Mouse (Mus musculus): Measurements from ENCODE around the gene Zfp704.

Gene Zfp704

DNA sequence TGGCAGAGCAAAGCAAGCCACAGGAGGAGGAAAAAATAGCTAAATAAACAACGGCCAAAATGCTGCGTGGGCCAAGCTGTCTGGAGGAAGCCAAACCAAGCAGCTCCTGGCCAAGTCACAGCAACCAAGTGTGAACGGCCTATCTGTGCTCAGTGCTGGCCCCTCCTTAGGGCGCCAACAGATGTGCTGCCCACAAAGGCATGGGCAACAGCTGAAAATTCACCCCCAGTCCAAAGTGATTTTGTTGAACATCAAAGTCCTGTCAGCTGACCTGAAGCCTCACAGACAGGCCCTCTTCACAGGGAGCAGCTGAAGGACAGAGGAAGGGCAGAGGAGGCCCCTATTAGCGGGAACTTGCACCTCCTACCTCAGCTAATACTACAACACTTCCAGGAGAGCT lies 148.2 kb downstream of the Zfp704 start:
- no peak for DNase-seq (ENCODE audit: low read depth, low spot score)

DNA sequence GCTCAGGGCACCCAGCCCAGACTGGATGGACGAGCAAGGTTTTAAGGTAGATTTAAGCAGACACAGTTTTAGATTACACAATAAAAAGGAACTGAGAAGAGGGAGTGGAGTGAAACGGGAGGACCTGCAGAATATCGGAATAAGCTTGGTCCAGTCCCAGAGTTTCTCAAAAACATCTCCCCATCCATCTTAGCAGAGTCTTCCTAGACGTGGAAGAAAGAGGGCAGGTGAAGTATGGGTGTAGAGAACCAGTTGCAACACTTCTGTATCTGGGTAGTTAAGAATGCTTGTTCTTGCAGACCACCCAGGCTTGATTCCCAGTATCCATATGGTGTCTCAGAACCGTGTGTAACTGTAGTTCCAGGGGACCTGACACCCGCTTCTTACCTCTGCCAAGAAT lies 149.6 kb downstream of the Zfp704 start:
- DNase-seq (ENCODE audit: low read depth, low spot score) = no peak

DNA sequence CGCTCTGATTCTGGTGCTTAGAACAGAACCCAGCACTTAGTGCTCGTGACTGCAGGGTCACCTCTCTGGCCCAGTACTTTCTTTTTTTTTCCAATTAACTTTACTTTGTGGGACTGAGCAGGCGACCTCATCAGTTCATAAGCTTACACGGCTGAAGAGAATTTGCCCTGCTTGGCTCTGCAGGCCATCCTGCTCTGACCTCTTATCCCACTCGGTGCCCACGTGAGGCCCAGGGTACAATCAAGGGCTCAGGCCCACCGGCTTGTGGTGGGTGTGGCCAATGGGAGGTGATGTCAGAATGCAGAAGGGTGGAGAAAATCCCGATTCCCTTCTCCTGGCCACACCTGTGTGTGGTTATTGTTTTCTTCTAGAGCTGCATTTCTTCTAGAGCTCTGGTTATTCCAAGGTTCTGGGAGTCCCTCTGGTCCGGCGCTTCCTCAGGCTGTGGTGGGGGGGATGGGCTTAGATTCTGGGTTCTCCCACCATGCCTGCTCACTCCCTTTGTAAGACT lies 153.4 kb downstream of the Zfp704 start:
- peak; percentile 53 for DNase-seq (ENCODE audit: low read depth, low spot score)

DNA sequence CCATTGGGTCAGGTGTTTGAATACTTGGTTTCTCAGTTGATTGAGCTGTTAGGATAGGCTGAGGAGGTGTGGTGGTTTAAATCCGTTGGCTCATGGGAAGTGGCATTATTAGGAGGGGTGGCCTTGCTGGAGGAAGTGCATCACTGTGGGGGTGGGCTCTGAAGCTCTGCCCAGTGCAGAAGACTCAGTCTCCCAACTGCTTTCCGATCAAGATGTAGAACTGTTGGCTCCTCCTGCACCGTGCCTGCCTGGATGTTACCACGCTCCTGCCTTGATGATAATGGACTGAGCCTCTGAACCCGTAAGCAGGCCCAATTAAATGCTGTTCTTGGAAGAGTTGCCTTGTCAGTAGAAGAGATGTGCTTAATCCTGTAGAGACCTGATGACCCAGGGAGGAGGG lies 154.5 kb downstream of the Zfp704 start:
- DNase-seq (ENCODE audit: low read depth, low spot score) = no peak

DNA sequence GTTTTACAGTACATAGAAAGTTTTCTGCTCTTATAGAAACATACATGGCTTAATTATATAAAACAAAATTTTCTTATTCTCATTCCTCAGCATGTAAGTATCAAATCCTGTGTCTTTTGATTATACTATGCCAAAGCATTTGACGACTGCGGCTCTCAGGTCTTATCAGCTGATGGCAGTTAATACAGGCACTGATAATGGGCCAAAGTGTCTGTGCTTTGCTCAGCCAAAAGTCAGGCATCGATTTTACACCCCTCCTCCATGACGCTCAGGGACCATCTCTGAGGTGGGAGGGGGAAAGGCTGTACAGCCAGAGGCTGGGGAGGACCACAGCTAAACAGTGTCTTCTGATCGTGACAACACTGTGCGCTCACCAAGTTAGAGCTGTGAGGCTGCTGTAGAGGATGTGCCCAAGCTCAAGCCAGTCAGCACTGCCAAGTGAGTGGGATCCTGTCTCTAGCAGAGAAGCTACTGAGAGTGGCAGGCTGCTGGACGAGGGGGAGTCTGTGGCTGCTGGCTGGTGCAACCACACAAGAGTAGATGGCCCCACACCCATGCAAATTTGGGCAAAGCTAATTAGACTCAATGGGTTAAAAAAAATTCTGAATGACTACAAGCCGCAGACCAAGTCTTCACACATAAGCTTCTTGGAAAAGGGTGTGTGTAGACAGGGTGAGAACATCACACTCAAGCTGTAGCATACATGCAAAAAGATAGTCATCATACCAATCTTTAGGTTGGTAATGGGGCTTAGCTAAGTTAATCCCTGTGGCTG lies 155.1 kb downstream of the Zfp704 start:
- no peak for DNase-seq (ENCODE audit: low read depth, low spot score)

DNA sequence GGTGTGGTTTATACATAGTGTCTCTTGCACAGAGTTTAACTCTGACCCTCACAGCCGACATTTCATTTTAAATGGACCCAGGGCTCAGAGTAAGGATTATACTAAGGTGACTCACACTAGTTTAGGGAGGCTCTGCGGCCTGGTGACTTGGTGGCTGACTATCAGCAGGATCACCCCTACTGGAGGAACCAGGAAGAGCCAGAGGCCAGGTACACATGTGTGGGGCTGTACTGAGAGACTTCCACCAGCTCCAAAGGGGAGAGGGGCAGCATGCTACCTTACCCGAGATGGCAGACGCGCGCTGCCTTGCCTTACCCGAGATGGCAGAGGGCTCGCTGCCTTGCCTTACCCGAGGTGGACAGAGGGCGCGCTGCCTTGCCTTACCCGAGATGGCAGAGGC lies 159.4 kb downstream of the Zfp704 start:
- DNase-seq (ENCODE audit: low read depth, low spot score) = peak; percentile 67

DNA sequence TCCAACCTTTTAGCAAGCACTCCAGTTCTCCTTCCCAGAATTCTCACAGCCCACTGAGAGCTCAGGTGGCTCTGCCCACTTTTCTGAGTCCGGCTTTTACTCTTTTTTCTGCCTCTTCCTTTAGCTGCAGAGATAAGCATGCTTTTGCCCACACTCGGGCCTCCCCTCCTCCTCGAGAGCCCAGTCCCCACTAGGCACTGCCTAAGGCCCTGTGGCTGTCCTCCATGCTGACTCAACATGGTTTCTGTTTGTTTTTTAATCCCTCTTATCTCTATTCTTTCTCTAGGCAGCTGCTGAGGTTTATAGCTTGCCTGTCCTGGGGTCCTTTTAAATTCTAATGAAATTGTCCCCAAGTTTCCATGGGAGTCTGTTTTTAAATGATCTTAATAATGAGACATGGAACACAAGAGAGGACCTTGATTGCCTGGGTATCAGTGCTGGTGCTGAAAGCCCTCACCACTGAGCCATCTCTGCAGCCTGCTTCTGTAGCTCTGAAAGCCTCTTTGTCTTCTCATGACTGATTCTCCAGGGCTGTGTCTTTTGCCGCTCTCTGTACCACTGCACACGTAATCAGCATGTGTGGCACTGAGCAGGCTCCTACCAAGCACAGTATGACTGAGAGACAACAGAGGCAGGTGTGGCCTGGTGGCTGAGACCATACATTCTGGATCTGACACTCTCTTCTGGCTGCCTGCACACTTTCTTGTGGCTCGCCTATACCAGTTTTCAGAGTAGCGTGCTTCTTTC lies 160.5 kb downstream of the Zfp704 start:
- no peak for DNase-seq (ENCODE audit: low read depth, low spot score)

DNA sequence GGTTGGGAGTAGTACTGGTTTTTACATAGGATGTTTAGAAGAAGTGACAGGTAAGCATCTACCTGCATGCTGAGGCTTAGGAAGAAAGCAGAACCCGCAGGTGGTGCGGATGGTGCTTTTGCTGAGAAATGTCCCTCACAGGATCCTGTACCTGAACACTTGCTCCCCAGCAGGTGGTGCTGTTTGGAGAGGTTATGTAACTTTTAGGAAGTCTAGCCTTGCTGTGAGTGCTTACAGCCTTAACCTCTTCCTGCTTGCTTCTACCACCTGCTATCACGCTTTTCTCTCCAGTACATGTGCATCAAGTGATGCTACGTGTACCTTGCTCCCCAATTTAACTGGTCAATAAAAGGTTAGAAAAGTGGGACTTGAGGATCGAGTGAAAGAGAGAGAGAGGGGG lies 161.3 kb downstream of the Zfp704 start:
- peak; percentile 52 for DNase-seq (ENCODE audit: low read depth, low spot score)

DNA sequence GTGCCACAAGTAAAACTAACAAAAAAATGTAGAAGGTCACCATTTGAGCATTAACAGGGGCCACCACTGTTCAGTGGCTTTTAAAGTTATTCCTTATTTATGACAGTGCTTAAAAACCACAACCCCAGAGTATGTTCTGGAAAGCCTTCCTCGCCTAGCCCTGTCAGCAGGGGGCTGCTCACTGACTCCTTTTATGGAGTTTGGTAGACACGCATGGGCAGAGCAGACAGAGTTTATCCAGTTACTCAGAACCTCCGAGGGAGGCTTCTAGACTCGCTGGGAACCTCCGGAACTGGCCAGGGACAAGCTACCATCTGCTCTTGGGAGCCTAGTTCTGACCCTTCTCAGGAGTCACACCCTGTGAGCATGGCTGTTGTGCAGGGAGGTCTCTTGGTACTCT lies 165.3 kb downstream of the Zfp704 start:
- DNase-seq (ENCODE audit: low read depth, low spot score) = no peak

DNA sequence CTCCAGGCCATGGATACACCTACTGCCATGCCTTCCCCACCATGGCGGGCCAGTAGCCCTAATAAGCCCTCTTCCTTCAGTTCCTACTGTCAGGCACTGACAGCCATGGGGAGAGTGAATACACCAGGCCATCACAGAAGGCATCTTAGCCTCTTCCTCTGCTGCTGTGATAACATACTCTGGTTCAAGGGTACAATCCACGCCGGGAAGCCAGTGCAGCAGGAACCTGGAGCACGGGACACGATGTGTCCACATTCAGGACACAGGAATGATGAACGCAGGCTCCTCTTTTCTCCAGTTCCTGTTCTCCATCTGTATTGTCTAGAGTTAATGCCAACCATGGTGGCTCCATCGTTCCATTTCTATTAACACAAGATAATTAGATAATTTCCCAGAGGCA lies 165.9 kb downstream of the Zfp704 start:
- DNase-seq (ENCODE audit: low read depth, low spot score) = no peak

DNA sequence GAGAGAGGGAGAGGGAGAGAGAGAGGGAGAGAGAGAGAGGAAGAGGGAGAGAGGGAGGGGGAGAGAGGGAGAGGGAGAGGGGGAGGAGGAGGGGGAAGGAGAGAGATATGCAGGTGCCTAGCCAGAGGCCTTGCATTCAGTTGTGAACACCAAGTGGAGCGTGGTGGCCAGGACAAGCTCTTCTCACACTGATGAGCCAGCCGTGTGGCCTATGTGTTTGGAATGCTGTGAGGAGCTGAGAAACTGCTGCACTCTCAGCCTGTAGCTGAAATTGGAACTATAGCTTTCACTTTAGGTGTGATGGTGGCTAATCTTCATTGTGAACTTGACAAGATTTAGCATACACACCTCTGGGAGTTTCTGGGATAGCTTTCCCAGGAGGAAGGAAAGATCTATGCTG lies 166.4 kb downstream of the Zfp704 start:
- no peak for DNase-seq (ENCODE audit: low read depth, low spot score)

DNA sequence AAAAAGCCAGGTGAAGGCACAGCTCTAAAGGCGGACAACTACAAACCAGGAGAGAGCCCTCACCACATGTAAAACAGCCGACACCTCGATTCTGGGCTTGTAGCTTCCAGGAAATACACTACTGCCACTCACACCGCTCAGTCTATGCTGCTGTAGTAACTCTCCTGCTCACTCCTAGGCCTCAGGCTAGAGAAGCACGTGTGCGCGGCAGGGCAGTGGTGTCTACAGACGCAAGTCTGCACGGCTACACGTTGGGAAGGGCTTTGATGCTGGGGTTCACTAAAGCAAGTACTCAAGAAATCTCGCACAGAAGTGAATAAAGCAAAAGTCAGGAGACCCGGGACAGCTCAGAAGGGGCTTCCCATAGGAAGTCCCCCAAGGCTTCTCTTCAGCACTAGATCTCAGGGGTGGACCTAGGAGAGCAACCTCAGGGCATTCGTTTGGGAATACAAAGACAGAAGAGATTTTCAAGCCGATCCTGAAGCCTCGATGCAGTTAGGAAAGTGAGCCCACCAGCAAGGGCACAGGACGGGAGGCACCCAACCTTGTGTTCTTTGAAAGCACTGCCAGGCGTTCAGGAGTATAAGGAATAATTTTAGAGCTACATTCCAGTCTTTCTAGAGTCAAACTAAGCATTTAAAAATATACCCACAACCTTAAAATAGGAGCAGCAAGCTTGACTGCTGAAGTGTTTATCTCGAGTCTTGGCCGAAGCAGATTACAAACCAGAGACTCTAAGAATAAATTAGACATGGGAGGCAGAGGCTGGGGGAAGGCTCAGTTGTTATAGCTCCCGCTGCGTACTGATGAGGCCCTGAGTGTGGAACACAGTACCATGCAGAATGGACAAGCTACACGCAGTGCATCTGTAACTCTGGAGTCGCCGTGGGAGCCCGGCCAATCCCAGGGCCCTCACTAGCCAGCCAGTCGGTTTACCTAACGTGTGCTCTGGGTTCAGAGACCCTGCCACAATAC lies 168.0 kb downstream of the Zfp704 start:
- no peak for DNase-seq (ENCODE audit: low read depth, low spot score)

DNA sequence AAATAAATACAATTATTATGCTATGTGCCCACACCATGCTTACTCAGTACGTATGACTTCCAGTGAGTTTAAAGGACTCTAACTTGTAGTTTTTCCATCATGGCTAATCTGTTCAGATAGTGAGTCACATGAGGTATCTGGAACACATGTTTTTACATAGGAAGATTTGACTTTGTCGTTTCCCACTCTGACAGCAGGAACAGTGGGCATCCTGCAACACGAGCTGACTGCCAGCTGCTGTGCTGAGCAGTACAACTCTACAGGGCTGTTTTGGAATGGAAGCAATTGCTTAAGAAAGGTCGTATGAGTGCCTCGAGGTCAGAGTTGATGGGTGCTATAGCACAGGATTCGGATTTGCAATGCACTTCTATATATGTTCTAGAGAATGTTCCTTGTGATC lies 169.4 kb downstream of the Zfp704 start:
- no peak for DNase-seq (ENCODE audit: low read depth, low spot score)

DNA sequence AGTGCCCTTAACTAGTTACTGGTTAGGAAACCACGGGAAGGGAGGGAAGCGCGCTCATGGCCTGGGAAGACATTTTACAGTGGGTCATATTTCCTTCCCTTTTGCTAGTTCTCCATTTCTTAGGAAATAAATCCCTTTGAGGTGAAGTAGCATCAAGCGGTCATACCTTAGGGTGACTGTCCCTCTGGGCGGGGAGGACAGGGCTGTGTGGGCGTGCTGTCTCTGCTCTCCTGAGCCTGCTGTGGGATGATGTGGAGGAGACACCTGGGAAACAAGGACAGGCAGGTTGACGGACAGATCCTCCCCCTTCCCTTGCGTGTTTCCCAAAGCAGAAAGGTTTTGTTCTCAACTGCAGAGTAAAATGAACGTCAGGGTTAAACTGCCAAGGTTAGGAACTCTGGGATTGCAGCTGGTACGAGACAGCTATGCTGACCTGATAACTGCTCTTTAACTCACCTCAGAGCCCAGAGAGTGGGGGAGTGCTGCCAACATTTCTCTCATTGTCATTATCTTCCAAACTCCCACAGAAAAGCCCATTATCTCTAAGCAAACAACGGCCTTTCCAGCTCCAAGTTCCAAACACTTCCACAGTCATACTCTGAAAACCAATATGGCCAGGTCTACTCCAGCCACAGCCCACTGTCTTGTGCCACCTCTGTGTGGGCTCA lies 170.1 kb downstream of the Zfp704 start:
- no peak for DNase-seq (ENCODE audit: low read depth, low spot score)

DNA sequence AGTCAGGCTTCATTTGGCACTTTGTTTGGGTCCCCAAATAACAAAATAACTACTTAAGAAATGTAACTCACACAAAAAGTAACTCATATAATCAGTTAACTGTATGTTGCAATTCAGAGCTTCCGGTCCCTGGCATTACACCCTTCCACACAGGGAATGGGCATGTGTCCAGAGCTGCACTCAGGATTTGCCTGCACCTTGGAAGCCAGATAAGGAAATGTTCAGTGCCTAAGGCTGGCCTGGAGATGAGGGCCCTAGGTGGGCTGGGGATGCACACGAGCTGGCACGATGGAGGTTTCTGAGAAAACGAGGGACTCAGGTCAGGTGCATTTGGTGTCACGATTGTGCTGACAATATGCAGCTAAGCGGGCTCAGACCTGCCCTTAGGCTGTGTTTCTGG lies 173.6 kb downstream of the Zfp704 start:
- no peak for DNase-seq (ENCODE audit: low read depth, low spot score)

DNA sequence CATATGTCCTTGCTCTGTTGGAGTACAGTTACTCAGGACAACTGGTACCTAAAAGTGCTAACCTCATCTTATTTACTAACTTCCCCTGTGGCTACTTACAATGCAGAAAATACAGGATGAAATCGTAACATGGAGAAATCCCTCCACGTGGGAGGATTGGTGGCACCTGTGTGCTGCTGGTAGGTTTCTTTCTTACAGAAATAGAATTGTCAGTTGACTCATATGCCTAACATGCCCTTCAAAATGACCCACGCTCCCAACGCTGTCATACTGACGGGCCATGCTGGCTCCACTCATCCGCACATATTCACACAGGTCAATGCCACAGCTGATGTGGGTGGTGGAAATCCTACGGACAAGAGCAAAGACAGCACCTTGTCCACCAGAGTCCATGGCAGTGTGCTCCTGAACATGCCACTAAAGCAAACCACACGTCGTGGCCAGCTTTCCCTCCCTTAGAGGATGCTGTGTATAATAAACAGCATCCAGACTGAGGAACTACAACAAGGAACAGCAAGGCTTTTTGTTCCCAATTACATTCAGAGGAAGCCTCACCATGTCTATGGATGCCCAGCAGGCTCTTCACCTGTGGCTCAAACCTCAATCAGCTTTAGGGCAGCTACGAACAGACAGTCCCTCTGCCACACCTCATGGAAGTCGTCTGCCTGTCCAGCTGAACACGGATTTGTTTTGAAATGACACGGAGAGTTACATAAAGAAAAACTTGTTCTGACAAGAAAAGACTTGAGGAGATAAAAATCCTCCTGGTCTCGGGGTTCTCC lies 175.3 kb downstream of the Zfp704 start:
- no peak for DNase-seq (ENCODE audit: low read depth, low spot score)

DNA sequence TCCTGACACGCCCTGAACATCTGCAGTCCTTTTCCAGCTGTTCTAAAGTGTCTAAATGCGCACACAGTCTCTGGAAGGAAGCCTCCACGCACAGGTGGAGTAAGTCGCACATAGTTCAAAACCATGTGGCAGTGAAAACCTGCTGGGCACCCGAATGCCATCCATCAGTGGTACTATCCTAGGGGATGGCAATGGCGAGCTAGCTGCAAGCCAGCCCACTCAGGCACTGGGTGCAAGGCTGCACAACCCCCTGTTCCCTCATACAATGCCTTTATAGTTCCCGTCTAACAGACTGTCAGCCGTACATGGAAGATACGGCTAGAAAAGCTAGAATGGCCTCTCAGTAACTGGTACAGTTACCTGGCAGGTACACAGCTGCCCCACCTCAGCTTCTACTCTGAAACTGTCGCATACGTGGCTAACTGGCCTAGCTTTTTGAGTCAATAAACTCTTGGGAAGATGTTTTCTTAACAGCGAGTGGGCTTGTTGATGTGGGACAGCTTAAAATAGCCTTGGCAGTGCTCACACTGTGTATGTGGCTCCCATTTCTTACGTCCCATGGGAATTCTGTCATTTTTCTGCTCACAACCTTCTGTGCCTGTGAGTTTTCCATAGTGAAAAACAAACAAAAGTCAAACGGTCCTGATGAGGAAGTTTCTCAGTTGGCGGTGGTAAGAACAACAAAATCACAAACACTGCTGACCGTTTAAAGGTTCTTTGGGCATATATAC lies 176.9 kb downstream of the Zfp704 start:
- no peak for DNase-seq (ENCODE audit: low read depth, low spot score)

DNA sequence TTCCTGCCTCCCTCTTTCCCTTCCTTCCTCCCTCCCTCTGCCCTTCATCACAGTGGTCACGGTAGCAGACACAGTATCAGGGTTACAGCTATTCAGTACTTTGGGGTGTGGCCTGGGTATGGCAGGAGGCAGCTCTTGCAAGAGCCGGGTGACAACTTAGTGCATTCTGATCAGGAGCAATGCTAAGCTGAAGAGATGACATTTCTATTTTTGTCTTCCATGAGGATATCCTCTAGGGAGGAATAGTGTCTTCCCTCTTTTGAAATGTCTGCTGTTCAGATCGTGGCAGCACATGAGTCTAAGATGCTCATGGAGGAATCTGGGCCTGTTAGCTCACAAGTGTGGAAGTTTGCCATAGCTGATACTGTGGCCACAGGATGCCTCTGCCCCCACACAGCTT lies 177.7 kb downstream of the Zfp704 start:
- DNase-seq (ENCODE audit: low read depth, low spot score) = no peak

DNA sequence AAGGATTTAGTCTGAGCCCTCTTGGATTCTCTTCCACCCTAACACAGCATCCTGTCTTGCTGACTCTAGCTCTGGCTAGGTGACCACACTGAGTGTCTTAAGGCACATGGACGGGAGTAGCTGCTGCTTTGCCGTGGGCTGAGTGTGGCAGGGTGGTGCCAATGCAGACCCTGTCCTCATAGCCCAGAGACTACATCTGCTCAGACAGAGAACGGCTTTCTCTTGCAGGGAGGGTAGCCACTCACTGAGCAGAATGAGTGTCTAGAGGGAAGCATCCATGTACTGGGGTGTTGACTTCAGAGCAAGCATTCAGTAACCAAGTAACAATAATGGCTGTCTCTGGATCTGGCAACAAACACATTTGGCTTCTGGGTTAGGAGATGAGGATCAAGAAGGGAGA lies 179.9 kb downstream of the Zfp704 start:
- DNase-seq (ENCODE audit: low read depth, low spot score) = no peak

DNA sequence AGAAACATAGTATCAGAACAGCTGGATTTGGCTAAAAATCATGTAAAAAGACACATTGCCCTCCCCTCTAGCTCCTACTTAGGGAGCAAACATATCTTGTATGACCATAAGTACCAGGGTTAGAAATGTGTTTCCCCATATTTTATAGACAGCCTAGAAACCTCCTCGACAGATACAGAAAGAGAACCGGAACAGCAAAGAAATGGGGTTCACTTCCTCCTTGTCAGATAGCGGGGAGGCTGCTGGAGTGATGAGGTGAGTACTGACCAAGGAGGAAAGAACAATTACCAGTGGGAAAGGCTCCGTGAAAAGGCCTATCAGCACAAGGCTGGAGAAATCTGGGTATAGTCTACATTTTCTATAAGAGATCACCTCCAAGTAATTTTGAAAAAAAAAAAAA lies 182.1 kb downstream of the Zfp704 start:
- no peak for DNase-seq (ENCODE audit: low read depth, low spot score)

Data from ZHBTc4 (cell line).